Mouse (Mus musculus) c-Kit-positive CD71-positive TER-119-negative erythroid progenitor cells, embryonic 14.5 days (primary cell): ENCODE data around the gene Ppp3r1.

ENCODE experiments used
- DNase-seq: peaks from one replicate; pipeline ENCODE4 v3.0.0-alpha.2; 2013; ENCODE audit warnings: low read depth

Gene Ppp3r1

DNA sequence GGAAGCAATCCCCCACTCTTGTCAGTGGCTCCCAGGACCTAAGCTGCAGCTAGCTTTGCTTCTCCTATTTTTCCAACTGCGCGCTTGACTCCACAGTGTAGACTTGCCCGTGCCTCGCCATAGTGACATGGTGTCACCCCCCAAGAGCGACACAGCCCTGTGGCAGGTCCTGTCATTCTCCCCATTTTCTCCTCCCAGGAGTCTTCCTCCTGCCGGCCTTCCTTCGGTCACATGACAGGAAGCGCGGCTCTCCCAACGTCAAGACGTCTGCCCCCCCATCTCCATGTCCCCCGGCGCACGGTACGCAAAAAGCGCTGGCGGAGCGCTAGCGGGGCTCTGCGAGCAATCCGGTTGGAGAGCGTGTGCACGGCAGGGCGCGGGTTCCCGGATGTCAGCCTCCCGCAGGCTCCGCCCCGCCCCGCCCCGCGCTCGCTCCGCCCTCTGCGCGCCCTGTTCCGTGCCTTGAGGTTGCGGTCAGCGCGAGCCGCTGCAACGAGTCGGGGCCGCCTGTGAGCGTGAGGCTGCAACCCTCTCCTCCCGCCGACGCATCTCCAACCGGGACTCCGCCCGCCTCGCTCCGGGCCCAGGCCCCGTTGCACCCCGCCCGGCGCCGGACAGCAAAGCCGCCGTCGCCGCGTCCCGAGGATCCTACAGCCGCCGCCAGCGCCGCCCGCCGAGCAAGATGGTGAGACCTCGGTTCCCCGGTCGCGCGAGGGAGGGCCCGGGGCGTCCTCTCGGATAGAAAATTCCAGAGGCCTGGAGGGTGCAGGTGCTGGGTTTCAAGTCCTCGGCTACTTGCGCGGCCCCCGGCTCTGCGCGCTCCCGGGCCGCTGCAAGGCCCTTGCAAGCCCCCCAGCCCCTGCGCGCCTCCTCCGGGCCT lies at the start of gene Ppp3r1:
TSS of gene Ppp3r1 (plus strand) at position 406 of the 880 bp plus-strand sequence.
- DNase-seq: peak; percentile 91

DNA sequence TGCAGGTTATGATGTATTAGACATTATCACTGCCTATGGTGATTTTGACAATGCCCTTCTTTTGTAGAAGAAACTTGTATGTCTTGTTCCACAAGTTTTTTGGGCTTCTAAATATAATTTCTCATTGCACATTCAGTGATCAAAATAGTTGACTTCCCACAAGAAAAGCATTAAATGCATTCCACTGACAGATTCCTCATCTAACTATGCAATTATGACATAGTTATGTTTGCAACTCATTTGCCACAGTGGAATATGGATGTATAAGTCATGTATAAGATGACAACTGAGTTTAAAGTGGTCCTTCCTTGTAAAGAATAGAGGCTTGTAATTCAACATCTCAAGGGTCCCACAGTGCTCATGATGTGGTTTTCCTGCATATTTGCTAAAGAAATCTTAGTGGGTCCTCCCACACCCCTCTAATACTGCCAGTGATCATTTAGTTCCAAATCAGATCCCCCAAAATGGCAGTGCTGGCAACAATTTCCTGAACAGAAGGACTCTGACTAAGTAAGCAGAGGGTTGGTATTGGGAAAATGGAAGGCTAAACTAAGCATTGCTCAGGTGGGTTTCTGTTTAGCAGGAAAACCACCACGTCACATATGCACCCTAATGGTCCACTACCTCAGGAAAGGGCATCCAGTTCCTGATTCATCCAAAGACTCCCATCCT lies 46.5 kb upstream of the Ppp3r1 start:
- no peak for DNase-seq

DNA sequence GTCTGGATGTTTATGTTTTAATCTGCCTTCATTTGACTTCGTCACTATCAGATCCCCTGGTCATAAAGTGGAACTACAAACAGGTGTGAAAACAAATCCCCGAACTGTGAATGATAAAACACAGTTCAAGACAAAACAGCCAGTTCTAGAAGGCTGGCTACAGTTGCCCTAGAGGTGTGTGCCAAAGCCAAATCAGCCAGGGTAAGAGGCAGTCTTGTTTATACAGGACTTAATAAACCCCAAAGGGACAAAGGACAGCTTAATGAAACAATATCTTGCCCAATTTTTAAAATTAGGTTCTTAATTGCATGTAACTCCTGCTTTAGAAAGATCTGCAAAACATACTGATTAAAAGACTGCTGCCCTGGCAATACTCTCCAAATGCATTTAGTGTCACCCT lies 32.6 kb upstream of the Ppp3r1 start:
- no peak for DNase-seq

DNA sequence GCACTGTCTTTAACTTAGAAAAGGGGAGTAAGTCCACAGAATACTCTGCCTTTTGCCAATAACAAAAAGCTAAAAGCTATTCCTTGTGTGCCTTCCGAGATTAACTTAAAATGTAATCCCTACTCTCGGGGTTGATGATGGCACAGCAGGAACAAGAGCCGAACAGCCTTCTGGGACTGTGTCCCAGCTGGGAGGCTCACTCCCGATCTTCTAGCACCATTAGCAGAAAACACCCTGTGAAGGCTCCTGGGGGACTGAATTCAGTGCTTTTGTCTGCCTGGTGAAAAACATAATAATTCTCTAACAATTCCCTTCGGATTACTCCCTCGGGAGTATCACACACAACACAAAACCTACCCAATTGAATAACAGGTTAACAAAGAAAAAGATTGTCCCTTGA lies 23.4 kb upstream of the Ppp3r1 start:
- DNase-seq: no peak

DNA sequence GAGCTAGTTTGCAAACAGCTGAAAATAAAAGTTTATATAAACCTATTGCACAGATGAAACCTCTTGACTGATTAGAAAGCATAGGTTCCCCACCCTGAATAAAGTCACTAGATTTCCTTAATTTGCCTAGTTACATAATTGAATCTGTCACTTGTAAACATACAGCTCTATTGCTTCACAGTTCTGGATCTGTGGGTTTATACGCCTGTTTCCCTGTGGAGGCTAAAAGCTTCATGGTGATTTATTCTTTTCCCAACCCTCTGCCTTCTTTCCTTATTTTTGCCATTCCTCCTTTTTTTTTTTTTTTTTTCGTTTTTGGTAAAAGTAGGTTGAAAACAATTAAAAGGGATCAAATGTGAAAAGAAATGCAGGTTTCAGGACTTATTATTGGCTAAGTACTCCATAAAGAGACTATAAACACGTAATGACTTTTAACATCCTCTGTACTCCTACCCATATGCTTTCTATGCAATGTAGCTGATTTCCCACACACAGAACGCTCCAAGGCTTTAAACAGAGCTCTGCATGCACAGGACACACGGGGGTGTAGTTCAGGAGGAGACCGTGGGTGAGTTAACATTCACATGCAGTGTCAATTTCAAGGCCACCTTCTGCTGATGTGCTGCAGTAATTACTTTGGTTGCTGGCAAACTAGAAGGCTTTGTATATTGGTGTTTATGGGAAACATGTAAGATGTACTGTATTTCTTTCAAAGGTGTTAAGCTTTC lies 20.6 kb upstream of the Ppp3r1 start:
- DNase-seq: no peak

DNA sequence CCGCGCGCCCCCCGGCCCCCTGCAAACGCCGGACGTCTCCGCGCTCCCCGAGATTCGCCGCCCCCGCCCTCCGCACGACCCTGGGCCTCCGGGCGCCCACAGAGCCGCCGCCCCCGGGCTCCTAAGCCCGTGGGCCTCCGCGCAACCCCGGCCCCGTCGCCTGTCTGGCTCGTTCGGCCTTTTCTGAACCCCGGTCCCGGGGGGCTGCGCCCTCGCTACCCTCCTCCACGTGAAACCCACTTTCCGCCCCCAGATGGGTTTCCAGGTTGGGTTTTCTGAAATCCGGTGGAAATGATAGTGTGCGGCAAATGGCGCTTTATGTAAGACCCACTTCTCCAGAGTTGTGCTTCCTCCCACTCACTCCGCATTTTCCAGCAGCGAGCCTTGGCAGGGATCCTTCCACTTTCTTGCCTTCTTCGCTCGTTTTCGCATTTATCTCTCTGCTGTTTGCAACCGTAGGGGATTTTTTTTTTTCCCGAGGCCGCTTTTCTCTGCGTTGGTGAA lies 727 bp downstream of the Ppp3r1 start:
- peak; percentile 22 for DNase-seq

DNA sequence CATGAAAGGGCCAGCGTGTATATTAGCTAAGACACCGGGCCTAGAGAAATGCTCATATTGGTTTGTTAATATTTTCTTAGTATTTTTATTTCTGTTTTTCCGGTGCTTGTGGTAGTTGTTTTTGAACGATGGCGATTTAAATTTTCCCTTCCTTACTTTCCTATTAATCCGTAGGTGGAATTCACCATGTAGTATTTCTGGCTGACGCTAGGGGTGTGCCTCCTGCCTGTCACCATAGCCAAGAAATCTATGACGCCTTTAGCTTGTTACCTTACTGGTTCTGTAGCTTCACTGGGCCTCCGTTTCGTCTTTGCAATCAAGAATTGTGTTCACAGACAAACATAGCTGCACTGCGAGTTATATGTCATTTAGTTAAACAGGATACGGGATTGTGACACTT lies 1.2 kb downstream of the Ppp3r1 start:
- peak; percentile 54 for DNase-seq

DNA sequence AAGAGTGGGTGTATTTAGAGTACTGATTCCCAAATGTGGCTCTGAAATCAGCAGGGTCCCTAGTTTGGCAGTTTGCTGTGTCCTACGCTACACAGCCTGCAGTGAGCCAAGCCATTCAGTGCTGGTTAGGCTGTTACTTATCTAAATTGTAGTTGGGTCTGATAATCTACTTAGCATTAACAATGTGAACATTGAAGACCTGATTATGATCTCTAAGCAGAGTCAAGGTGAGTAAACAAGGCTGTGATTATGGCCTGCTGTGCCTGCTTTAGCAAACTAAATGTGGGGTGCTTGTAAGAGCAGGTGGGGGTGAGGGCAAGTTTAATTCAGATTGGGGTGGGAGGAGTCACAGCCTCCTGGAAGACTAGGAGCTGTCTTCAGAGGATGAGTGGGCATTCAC lies 4.9 kb downstream of the Ppp3r1 start:
- DNase-seq: no peak

DNA sequence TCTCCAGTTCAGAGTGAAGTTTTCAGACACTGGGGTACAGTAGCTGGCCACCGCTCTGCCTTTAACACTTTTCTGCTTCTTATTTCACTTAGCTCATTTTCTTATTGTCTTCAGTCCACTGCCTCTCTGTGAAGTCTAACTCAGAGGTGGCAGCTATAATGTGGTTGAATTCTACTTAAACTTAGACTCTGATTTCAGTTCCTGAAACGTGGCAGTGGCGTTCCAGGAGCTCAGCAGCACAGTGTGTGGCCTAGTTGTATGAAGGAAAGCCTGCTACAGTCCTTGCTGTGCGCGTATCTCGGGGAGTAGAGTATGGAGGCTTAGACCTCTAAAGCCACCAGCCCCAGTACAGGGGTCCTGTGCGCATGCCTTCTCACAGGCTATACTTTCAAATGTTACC lies 7.6 kb downstream of the Ppp3r1 start:
- no peak for DNase-seq

DNA sequence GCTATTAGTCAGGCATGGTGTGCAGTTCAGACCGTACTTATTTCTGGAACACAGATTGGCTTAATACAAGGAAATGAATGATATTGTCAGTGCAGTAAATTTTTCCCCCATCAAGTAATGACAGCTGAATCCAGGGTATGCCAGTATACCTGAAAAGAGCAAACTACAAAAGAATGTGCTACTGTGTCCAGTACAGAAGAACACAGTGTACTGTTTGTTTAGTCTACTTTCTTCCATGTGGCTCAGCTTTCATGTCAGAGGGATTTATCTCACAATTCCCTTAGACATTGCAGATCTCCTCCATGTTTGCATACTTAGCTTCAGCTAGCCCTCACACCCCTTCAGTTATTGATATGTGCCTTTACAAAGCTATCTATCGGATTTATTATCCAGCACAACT lies 10.2 kb downstream of the Ppp3r1 start:
- DNase-seq: no peak

DNA sequence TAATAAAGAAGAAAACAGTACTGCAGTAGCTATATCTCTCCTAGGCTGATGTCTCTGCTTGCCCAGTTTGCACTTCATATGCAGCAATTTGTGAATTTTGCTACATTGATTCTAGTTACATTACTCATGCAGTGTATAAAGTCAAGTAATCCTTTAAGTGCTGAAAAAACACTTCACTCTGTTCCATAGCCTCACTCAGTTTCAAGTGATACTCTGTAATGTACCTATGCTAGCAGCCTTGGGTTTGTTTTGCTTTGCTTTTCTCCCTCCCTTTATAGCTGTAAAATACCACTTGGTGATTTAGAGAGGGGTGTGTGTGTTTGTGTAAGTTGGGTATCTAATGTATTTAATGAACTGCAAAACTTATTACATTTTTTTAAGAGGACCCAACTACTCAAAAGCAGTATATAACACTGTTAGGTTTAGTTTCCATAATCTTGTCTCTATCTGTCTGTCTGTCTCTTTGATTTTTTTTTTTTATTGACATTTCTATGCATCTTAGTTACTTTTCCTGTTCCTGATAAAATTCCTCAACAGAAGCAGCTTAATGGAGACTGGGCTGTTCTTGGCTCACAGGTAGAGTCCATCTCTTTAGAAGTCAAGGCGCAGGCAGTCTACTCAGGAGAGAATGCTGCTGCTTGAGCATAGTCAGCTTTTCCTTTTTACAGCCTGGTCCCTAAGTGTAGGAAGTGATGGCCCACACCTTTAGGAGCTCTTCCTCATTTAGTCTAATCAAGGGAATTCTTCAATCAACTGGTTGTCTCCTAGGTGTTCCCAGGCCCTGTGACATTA lies 12.1 kb downstream of the Ppp3r1 start:
- no peak for DNase-seq

DNA sequence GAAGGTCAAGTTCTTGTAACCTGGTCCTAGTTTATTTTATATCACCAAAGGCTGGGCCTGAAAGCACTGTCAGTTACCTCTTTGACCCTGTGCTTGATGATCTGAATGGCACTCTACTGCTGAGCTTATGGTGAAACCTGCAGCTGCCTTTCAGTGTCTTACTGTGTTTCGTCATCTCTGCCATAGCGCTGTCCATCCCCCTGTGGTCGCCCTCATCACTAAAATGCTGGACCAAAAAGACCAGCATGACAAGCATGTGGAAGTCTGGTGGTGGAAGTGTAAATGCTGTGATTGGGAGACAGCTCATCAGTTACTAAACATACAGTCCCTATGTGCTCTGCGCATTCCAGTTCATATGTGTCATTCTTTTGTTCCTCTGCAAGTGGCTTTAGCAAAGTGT lies 13.2 kb downstream of the Ppp3r1 start:
- no peak for DNase-seq

DNA sequence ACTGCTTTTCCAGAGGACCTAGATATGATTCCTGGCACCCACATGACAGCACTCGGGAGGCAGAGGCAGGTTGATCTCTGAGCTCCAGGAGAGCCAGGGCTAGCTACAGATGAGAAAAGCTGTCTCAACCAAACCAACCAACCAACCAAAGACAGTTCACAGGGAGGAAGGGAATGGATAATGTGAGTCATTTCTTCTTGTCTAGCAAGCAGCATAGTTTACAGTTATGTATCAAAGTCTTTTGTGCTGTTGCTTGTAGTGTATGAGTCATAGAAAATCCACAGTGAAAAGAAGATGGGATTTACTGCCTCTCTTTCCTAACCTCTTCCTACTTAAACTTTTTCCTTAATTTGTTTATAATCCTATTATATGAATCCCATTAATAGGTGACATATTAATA lies 17.6 kb downstream of the Ppp3r1 start:
- DNase-seq: no peak

DNA sequence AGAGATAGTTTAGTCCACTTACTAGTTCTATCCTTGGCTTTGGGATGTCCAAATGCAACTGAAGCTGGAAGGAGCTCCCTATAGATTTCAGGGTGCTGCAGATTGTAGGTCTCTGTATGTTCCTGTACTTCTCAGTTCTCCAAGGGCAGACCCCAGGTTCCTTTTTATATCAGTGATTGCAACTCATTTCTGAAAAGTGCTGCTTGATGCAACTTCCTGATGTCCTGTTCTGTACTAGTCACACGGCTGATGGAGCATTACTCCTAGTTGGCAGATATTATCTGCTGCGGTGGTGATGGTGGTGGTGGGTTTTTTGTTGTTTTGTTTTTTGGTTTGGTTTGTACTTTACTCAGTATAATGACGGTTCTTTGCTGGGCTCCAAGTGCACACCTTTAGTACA lies 21.7 kb downstream of the Ppp3r1 start:
- DNase-seq: no peak

DNA sequence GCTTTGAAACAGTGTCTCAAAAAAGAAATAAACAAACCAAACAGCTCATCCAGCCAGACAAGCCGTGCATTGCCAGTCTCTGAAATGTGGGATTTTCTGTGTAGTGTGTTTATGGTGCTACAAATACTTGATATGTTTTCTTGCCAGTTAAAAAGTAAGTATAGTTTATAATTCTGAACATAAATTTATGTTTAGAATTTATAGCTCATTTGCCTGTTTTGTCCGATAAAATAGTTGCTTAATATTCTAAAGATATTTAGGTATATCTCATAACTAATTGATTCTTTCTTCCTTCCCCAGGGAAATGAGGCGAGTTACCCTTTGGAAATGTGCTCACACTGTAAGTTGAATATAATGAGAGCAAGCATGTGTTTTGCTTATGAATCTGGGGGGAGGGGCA lies 22.7 kb downstream of the Ppp3r1 start, which contains the start of gene Wdr92:
TSS of gene Wdr92 (plus strand) at position 301 of the 400 bp plus-strand sequence.
- DNase-seq: no peak

DNA sequence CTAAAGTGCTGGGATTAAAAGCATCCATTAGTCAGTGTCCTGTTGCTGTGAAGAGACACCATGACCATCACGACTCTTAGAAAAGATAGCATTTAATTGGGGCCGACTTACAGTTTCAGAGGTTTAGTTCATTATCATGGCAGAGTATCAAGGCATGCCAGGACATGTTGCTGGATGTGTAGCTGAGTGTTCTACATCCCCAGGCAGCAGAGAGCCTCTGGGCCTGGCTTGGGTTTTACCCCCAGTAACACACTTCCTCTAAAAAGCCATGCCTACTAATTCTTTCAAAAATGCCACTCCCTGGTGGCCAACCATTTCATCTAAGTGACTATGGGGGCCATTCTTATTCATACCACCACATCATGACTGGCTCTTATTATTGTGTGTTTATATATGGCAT lies 24.1 kb downstream of the Ppp3r1 start:
- no peak for DNase-seq

DNA sequence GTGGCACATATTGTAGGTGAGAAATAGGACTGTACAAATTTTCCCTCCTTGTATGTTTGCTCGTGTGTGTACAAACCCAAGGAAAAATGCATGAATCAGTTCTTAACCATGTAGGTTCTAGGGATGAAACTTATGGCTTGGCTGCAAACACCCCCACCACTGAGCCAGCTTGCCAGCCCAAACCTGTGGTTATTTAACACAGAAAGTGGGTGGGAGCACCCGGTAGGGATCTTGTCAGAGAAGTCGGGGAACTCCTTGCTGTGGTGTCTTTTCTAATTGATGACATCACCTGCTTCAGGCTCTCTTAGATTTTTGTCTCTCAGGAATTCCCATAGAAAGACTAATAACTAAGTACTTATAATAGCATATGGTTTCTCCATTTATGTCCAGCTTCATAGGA lies 28.6 kb downstream of the Ppp3r1 start:
- DNase-seq: no peak

DNA sequence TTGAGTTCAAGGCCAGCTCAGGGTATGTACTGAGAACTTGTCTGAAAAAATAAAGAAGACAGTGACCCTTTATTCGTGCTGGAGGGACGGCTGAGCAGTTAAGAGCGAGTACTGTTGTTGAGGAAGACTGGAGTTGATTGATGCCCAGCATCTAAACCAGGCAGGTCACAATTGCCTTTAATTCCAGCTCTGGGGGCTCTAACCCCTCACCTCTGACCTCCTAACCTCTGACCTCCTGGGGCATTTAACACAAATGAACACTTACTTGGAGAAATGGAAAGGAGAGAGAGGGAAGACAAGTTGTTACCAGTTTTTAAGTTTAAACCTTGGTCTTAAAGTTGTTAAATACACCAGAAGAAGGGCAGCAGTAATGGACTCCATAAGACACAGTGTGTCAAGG lies 29.7 kb downstream of the Ppp3r1 start:
- DNase-seq: no peak

DNA sequence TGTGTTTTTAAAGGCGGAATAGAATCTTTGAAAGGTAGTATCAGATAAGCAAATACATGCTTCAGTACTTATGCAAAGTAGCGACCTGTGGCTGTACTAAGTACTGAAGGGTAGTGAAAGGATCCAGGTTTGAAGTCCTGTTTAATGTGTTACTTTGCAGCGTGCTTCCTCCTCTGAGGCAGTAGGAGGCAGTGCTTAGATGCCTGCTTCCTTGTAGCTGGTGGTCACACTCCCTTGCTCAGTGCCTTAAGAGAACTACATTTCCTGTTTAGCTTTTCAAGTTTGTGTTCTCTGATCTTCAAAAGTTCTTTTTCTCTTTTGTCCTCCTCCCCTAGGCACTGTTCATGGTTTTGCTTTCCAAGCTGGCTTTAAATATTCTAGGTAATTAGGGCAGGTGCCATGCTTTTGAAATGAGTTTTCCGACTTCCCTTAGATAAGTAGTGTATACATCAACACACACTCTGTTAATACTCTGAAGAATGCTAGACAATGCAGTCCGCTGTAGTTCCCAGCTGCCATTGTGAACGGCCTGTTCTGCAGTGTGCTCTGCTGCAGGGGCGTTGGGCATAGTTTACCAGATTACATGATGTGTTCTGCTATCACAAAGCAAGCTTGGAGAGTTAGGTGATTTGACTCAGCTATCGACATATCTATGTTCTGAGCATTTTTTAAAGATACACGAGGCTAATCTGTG lies 33.2 kb downstream of the Ppp3r1 start:
- no peak for DNase-seq

DNA sequence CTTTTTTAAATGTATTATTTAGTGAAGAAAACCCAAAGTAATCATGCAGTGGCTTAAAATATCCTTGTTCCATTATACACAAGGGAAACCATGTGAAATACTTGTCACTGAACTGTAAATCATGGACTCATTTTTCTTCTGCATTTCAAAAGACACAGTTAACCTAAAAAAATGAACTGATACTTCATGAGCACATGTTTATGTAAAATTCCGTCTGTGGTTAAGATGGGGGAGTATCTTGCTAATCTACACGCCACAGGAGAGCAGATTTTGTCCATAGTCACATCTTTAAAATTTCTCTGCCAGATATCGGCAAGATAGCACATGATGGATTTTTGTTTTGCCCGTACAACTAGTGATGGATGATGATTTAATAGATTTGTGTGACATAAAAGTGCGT lies 40.1 kb downstream of the Ppp3r1 start:
- no peak for DNase-seq

DNA sequence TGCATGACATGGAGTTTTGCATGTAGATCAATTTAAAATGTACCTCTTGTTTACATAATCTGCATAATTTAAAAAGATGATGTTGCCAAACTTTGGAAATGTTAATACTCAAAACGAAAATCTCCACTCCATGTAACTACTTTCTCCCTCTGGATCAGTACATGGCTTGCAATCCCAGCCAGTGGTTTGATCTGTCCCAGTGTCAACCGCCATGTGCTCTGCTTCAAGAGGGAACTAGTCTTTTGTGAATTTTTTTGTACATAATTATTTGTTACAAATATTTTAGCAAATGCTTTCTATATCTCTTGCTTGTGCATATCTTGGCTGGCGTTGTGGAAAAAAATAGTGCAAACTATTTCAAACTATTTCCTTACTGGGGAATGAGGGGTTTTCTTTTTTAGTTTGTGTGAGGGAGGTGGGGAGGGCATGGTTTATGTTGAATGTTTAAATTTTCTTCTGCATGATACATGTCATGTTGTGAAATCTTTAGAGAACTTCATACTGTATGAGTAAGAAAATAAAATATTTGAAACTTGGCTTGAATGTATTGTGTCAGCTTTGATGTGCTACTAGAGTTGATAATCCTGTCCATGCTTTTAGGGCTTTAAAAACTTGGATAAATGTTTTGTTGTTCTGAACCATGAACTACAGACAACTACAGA lies 40.9 kb downstream of the Ppp3r1 start:
- DNase-seq: no peak
